Mouse (Mus musculus): ENCODE results near the gene Srcin1. TPM values are rescaled to one million over a fixed set of nuclear protein-coding genes. Genes with fewer than 3 reads are reported as not detected.
A peak's percentile ranks its signal among the peaks of the same experiment; 100 is the strongest.

The Srcin1 gene
- total RNA-seq, 2 experiments from 2014 or later, result 326 to 349 TPM

GRCm38 (mm10) chr11:97536835-97537579 lies 39.0 kb downstream of the Srcin1 start:
- DNase-seq (ENCODE audit: low spot score in 2 of 2), result no peak
- intact Hi-C loops (cut with DNase I), result no loop called here

- intact Hi-C loops (cut with DNase I), result no loop called here
- no peak for DNase-seq (ENCODE audit: low spot score in 2 of 2)
Measured at GRCm38 (mm10) chr11:97536083-97536747, 39.8 kb downstream of the Srcin1 start.

- DNase-seq (ENCODE audit: low spot score in 2 of 2), result no peak
- intact Hi-C loops (cut with DNase I), result no loop called here
Measured at GRCm38 (mm10) chr11:97535660-97536059, 40.3 kb downstream of the Srcin1 start.

- intact Hi-C loops (cut with DNase I), result no loop called here
- DNase-seq (ENCODE audit: low spot score in 2 of 2), result peak in 1 of 2 experiments; percentile 71
Measured at GRCm38 (mm10) chr11:97535308-97535630, 40.7 kb downstream of the Srcin1 start.

GRCm38 (mm10) chr11:97534442-97535307 lies 41.3 kb downstream of the Srcin1 start:
- intact Hi-C loops (cut with DNase I), result no loop called here

GRCm38 (mm10) chr11:97533653-97534052 lies 42.3 kb downstream of the Srcin1 start:
- intact Hi-C loops (cut with DNase I), result loop anchor here (2.0 kb wide), 1 partner anchor 41 kb away; no protein-coding TSS in a partner anchor
- no peak for DNase-seq (ENCODE audit: low spot score in 2 of 2)

More at GRCm38 (mm10) chr11:97534442-97535307, 41.3 kb downstream of the Srcin1 start:
- peak in 1 of 2 experiments; percentile 82 for DNase-seq (ENCODE audit: low spot score in 2 of 2)

GRCm38 (mm10) chr11:97532950-97533582 lies 42.9 kb downstream of the Srcin1 start:
- DNase-seq (ENCODE audit: low spot score in 2 of 2), result no peak
- intact Hi-C loops (cut with DNase I), result loop anchor here (2.0 kb wide), 1 partner anchor 42 kb away; no protein-coding TSS in a partner anchor

GRCm38 (mm10) chr11:97532354-97532753 lies 43.6 kb downstream of the Srcin1 start:
- no peak for DNase-seq (ENCODE audit: low spot score in 2 of 2)
- intact Hi-C loops (cut with DNase I), result loop anchor here (2.0 kb wide), 1 partner anchor 42 kb away; no protein-coding TSS in a partner anchor

GRCm38 (mm10) chr11:97531381-97532260 lies 44.4 kb downstream of the Srcin1 start:
- intact Hi-C loops (cut with DNase I), result loop anchor here (1.0 to 2.0 kb wide), 2 partner anchors 43 to 91 kb away; no protein-coding TSS in a partner anchor
- peak; percentile 91 to 93 for DNase-seq (ENCODE audit: low spot score in 2 of 2)

- no peak for DNase-seq (ENCODE audit: low spot score in 2 of 2)
- intact Hi-C loops (cut with DNase I), result loop anchor here (1.0 kb wide), 1 partner anchor 91 kb away; no protein-coding TSS in a partner anchor
Measured at GRCm38 (mm10) chr11:97530961-97531360, 45.0 kb downstream of the Srcin1 start.

- intact Hi-C loops (cut with DNase I), result no loop called here
- no peak for DNase-seq (ENCODE audit: low spot score in 2 of 2)
Measured at GRCm38 (mm10) chr11:97530069-97530468, 45.9 kb downstream of the Srcin1 start.

- intact Hi-C loops (cut with DNase I), result no loop called here
- DNase-seq (ENCODE audit: low spot score in 2 of 2), result no peak
Measured at GRCm38 (mm10) chr11:97528282-97528808, 47.6 kb downstream of the Srcin1 start.

GRCm38 (mm10) chr11:97525313-97525712 lies 50.7 kb downstream of the Srcin1 start:
- intact Hi-C loops (cut with DNase I), result no loop called here
- DNase-seq (ENCODE audit: low spot score in 2 of 2), result no peak

- no peak for DNase-seq (ENCODE audit: low spot score in 2 of 2)
- intact Hi-C loops (cut with DNase I), result no loop called here
Measured at GRCm38 (mm10) chr11:97524306-97524705, 51.7 kb downstream of the Srcin1 start.

GRCm38 (mm10) chr11:97523827-97524261 lies 52.1 kb downstream of the Srcin1 start:
- DNase-seq (ENCODE audit: low spot score in 2 of 2), result no peak
- intact Hi-C loops (cut with DNase I), result no loop called here

- intact Hi-C loops (cut with DNase I), result no loop called here
- no peak for DNase-seq (ENCODE audit: low spot score in 2 of 2)
Measured at GRCm38 (mm10) chr11:97523107-97523506, 52.9 kb downstream of the Srcin1 start.

GRCm38 (mm10) chr11:97521741-97522474 lies 54.1 kb downstream of the Srcin1 start:
- intact Hi-C loops (cut with DNase I), result no loop called here
- DNase-seq (ENCODE audit: low spot score in 2 of 2), result no peak

GRCm38 (mm10) chr11:97520541-97520940 lies 55.4 kb downstream of the Srcin1 start:
- intact Hi-C loops (cut with DNase I), result no loop called here
- no peak for DNase-seq (ENCODE audit: low spot score in 2 of 2)
